Mouse (Mus musculus) hindbrain, embryonic 14.5 days (tissue): ENCODE results near the gene Vav2. TPM values are rescaled to one million over a fixed set of nuclear protein-coding genes. Genes with fewer than 3 reads are reported as not detected.

Source experiments
- ATAC-seq: fragments of 200-750 bp; cut with Nextera tagmentation; 2 replicates; pipeline ENCODE4 v1.8.0; 2017; ENCODE audit warnings: moderate number of reproducible peaks, mild to moderate bottlenecking, moderate TSS enrichment, moderate library complexity; ENCODE audit not compliant: low FRiP score
- DNase-seq: peaks from one replicate; pipeline ENCODE4 v3.0.0-alpha.2; 2015; ENCODE audit warnings: low spot score
- H3K27ac ChIP-seq: fragments of 300-500 bp; sonication (generic); 2 replicates; pipeline ENCODE4 v1.5.1; 2014; ENCODE audit warnings: mild to moderate bottlenecking, moderate library complexity
- H3K27me3 ChIP-seq: fragments of 300-500 bp; sonication (generic); 2 replicates; pipeline ENCODE4 v1.6.1; 2014; ENCODE audit warnings: mild to moderate bottlenecking, low read length, mixed read lengths; ENCODE audit not compliant: control insufficient read depth, insufficient read depth
- H3K36me3 ChIP-seq: fragments of 300-500 bp; sonication (generic); replicated peaks from 2 replicates; pipeline ENCODE4 v1.6.1; 2014; ENCODE audit not compliant: control insufficient read depth, insufficient read depth
- H3K4me1 ChIP-seq: fragments of 300-500 bp; sonication (generic); replicated peaks from 2 replicates; pipeline ENCODE4 v1.6.1; 2014; ENCODE audit warnings: antibody characterized with exemption, low read length, mixed read lengths; ENCODE audit not compliant: control insufficient read depth, insufficient read depth
- H3K4me2 ChIP-seq: fragments of 300-500 bp; sonication (generic); replicated peaks from 2 replicates; pipeline ENCODE4 v1.6.1; 2014; ENCODE audit warnings: mild to moderate bottlenecking, moderate library complexity
- H3K4me3 ChIP-seq: fragments of 300-500 bp; sonication (generic); replicated peaks from 2 replicates; pipeline ENCODE4 v1.5.1; 2014; ENCODE audit warnings: mild to moderate bottlenecking, low read length
- H3K9ac ChIP-seq: fragments of 300-500 bp; sonication (generic); 2 replicates; pipeline ENCODE4 v1.6.1; 2014
- H3K9me3 ChIP-seq: fragments of 300-500 bp; sonication (generic); 2 replicates; pipeline ENCODE4 v1.6.1; 2016; ENCODE audit warnings: low read length; ENCODE audit not compliant: control insufficient read depth
- whole genome bisulfite sequencing: fragments of 180-500 bp; shearing (Covaris S2); extraction: QIAGEN DNeasy Blood & Tissue Kit; methylation state at CpG from one replicate; pipeline ENCODE4 v1.1.7; 2014; 5-methylcytosine and 5-hydroxymethylcytosine counted together
- polyA plus RNA-seq: library from polyadenylated mRNA; unstranded; fragments of >200 nt; fragmentation: Nextera tagmentation; extraction: Ambion mirVana; gene quantifications from 2 replicates; pipeline ENCODE4 v1.2.1, GENCODE M21; 2014

Gene Vav2
- polyA plus RNA-seq, 1 experiment from 2014 or later: 16.0 TPM

DNA sequence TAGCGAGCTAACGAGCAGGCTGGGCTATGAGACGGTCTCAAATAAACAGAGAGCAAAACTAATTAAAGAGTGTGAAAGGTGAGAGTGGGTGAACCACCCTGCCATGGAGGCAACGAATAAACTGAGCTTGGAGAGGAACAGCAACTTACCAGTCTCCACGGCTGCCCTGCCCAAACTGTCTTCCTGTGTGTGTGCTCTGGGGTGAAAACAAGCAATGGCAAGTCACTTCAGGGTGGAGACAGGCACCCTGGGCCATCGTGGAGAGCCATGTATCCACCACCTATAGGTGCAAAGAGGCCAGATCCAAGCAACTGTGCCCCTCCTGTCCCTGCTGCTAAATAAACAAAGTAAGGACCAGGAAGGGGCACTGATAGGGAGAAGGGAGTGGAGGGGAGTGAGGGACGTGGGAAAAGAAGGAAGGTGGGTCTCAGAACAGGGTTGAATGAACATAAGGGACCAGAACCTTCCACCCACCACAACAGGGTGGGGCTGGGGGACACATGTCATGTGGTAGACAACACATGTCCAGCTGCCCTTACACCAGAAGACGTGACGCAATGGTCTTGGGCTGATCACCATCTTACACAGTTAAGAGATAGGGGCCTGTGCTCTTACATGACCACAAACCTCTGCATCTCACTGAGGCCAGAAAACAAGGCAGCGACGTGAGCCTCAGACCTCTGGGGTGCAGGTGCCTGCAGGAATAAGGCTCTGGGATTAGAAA lies 11.6 kb downstream of the Vav2 start:
- Histone ChIP-seq H3K4me2 (no peak overlapping the region), H3K36me3 (no peaks in the 10 kb centered on the region), H3K4me1 (peaks cover 72% of the 10 kb centered on the region), H3K9ac (no peak overlapping the region), H3K4me3 (no peak overlapping the region), H3K27me3 (no peaks in the 10 kb centered on the region), H3K9me3 (no peaks in the 10 kb centered on the region), H3K27ac (peak overlapping the region; percentile 73)
- DNase-seq: no peak
- 63% methylated on average over 11 of the region's 11 CpGs for WGBS
- no peak for ATAC-seq

DNA sequence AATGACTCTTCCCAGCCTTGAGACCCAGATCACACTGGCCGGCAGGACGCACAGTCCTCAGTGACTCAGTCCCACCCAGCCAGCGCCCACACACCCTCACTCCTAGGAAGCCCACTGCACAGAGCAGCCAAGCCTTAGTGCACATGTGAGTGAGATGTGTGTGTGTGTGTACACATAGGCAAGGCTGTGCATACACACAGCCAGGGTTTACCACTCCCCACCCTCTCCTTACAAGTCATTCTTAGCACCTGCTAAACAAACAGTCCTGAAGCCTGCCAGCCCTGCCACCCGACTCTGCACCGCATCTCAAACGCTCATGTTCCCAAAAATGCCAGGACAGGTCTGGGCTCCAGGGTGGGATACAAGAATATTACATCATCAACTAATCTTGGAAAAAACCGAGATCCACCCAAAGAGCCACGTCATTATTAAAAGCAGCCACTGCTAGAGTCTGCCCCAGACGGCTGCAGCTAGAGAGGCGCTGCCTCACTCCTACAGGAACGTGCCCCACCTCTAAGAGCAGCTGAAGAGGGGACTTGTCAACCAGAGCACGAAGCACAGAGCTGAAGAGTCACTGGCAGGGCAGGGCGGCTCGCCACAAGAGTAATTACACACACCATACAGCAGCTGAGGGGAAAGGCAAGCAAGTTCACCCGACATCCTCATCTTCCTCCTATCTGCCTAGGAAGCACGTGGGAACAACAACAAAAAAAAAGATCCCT lies 12.7 kb downstream of the Vav2 start:
- DNase-seq (no peak), ATAC-seq (peak; percentile 64)
- Histone ChIP-seq H3K4me3 (no peak overlapping the region), H3K27ac (peak overlapping the region; percentile 73), H3K36me3 (no peaks in the 10 kb centered on the region), H3K4me2 (peak overlapping the region; percentile 24; the same call in 1 of the 2 replicates), H3K4me1 (peaks cover 69% of the 10 kb centered on the region), H3K27me3 (no peaks in the 10 kb centered on the region), H3K9me3 (no peaks in the 10 kb centered on the region), H3K9ac (peak overlapping the region; percentile 36; the same call in 1 of the 2 replicates)
- WGBS: 10% methylated on average over 16 of the region's 16 CpGs

DNA sequence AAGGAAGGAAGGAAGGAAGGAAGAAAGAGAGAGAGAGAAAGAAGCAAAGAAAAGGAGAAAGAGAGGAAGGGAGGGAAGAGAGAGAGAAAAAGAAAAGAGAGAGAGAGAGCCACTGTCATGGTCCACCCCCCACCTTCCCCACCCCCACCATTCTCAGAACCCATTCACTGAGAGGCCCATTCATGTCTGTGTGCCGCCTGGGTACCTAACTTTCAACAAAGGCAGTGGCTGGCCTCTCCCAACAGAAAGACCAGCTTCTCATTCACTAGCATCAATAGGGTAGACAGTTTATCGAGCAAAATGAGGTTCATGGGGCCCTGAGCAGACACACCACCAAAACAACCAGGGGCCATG lies 13.3 kb downstream of the Vav2 start:
- H3K27ac ChIP-seq: peak overlapping the region; percentile 73
- 0 out of 2 replicates have a peak overlapping the region, but pooled peaks have one; percentile 36 for H3K9ac ChIP-seq
- no peak overlapping the region for H3K4me3 ChIP-seq
- H3K36me3 ChIP-seq: no peaks in the 10 kb centered on the region
- no peaks in the 10 kb centered on the region for H3K9me3 ChIP-seq
- H3K4me1 ChIP-seq: peaks cover 68% of the 10 kb centered on the region
- ATAC-seq (no peak; the same call in 1 of the 2 replicates), DNase-seq (no peak)
- 0 out of 2 replicates have a peak overlapping the region, but pooled peaks have one; percentile 24 for H3K4me2 ChIP-seq
- WGBS: 18% methylated on average over 2 of the region's 2 CpGs
- H3K27me3 ChIP-seq: no peaks in the 10 kb centered on the region

DNA sequence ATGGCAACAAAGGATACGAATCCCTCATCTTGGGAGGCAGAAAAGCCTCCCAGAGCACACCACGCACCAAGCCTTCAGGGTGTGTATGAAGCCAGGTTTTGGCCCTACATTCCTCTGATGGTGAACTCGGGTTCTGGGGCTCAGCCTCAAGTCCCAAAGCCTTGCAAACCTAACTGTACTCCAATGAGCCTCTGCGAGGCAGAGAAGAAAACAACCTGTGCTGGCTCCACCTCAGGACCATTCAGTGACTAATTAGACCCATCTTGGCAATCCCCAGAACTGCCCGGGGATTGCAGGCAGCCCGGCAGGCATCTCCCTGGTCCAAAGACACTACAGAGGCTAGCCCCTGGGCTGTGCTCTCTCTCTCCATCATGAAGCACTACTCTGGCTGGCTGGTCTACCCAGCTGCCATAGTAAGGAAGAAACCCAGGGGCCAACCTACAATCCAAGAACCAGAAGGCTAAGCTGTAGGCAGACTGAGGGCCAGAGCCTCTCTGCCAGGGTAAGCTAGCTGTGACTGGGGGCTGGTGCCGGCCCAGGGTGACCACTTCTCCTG lies 14.5 kb downstream of the Vav2 start:
- Histone ChIP-seq H3K27me3 (no peaks in the 10 kb centered on the region), H3K4me2 (peak overlapping the region; percentile 11; the same call in 1 of the 2 replicates), H3K36me3 (no peaks in the 10 kb centered on the region), H3K4me3 (no peak overlapping the region), H3K27ac (peak overlapping the region; percentile 75), H3K9ac (peak overlapping the region; percentile 36; the same call in 1 of the 2 replicates), H3K9me3 (no peaks in the 10 kb centered on the region), H3K4me1 (peaks cover 68% of the 10 kb centered on the region)
- WGBS: 9% methylated on average over 7 of the region's 7 CpGs
- ATAC-seq (no peak), DNase-seq (no peak)

DNA sequence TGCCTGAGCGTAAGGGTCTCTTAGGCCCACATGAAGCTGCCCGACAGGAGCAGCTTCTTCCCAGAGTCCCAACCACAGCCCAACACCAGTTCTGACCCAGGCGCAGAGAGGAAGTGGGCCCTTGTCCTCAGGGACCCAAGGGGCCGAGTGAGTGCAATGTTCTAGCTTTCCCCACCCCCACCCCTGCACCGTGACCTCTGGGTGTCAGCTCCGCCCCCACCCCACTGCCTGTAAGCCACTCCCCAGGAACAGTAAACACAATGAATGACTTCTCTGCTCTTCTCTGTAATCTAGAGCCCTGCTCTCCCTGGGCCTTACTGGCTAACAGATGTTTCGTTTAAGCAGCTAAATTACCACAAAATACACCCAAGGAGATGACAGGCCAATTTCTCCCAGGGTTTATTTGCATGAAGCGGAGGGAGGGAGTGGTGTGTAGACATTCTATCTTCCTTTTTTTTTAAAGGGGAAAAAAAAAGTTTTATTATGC lies 15.1 kb downstream of the Vav2 start:
- 15% methylated on average over 8 of the region's 8 CpGs for WGBS
- peaks cover 67% of the 10 kb centered on the region for H3K4me1 ChIP-seq
- no peak for ATAC-seq

DNA sequence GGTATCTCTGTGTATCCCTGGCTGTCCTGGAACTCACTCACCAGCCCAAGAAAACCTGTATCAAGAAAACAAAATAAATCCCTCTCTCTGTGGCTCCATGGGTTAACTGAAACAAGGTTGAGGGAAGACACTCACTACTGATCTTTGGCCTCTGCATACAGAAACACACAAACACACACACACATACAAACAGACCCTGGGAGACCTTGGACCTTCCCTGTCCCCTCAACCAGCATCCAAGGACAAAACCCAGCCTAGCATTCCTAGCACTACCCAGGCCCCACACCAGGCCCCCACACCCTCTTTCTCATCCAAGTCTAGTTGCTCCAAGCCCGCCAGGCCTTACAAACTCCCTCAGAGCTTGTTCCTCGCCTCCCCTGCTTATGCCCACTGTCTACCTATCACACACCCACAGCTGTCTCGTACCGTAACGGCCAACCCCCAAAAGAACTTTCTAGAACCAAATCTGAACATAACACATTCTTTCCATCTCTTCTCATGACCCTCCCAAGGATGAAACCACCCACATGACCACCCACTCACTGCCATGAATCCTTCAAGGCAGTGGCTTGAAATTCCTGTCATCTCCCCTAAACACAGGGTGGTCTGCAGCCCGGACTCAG lies 16.2 kb downstream of the Vav2 start:
- H3K4me3 ChIP-seq: no peak overlapping the region
- 90% methylated on average over 6 of the region's 6 CpGs for WGBS
- ATAC-seq: no peak
- H3K36me3 ChIP-seq: no peaks in the 10 kb centered on the region
- DNase-seq: no peak
- no peak overlapping the region for H3K27ac ChIP-seq
- no peak overlapping the region for H3K4me2 ChIP-seq
- H3K9ac ChIP-seq: no peak overlapping the region
- H3K27me3 ChIP-seq: no peaks in the 10 kb centered on the region
- H3K4me1 ChIP-seq: peaks cover 60% of the 10 kb centered on the region
- H3K9me3 ChIP-seq: no peaks in the 10 kb centered on the region

More for the DNA sequence above, 15.1 kb downstream of the Vav2 start:
- no peak overlapping the region for H3K4me3 ChIP-seq
- peak overlapping the region; percentile 75 for H3K27ac ChIP-seq
- H3K27me3 ChIP-seq: no peaks in the 10 kb centered on the region
- no peak overlapping the region for H3K4me2 ChIP-seq
- DNase-seq: no peak
- no peaks in the 10 kb centered on the region for H3K9me3 ChIP-seq
- no peak overlapping the region for H3K9ac ChIP-seq
- no peaks in the 10 kb centered on the region for H3K36me3 ChIP-seq

DNA sequence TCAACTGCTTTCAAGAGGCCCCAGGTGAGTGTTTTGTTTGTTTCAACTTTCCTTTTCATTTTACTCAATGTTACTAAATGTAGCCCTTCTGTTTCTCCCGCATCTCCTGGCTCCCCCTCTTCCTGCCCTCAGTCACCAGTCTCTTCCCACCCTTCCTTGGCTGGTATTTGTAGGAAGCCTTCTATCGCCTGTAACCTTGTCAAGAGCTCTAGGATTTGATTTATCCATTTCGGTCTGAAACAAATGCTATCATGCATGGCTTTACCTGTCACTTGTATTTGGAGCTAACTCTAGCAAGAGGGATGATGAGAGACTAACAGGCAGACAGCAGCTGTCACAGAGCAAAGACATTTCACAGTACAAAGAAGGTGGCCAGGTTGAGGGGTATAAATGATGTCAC lies 18.6 kb downstream of the Vav2 start:
- H3K9me3 ChIP-seq: no peaks in the 10 kb centered on the region
- H3K4me1 ChIP-seq: peaks cover 52% of the 10 kb centered on the region
- ATAC-seq: no peak
- H3K4me3 ChIP-seq: no peak overlapping the region
- no peak overlapping the region for H3K9ac ChIP-seq
- no peak for DNase-seq
- no peaks in the 10 kb centered on the region for H3K36me3 ChIP-seq
- H3K27me3 ChIP-seq: no peaks in the 10 kb centered on the region
- H3K27ac ChIP-seq: no peak overlapping the region
- WGBS: 75% methylated on average over 3 of the region's 3 CpGs
- no peak overlapping the region for H3K4me2 ChIP-seq

DNA sequence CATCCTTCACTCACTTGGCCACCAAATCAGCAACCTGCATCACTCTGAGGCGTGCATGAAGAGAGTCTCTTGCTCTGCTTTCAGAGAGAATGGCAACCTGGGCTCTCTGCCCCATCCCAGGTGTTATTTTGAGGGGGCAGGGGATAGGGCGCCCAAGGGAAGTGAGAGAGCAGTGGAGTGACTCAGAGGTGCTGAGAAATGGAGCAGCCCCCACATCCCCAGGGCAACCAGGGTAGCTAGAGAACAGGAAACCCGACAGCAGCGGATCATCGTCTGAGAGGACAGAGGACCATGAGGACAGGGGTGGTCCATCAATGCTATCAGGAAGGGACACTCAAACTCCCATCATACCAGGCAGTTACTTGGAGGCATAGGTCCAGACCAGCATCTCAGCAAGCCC lies 19.9 kb downstream of the Vav2 start:
- H3K4me1 ChIP-seq: peaks cover 39% of the 10 kb centered on the region

More for the DNA sequence above, 19.9 kb downstream of the Vav2 start:
- Histone ChIP-seq H3K9me3 (no peaks in the 10 kb centered on the region), H3K27ac (no peak overlapping the region), H3K27me3 (no peaks in the 10 kb centered on the region), H3K36me3 (no peaks in the 10 kb centered on the region), H3K4me3 (no peak overlapping the region), H3K9ac (no peak overlapping the region), H3K4me2 (no peak overlapping the region)
- ATAC-seq (no peak), DNase-seq (no peak)
- 82% methylated on average over 5 of the region's 5 CpGs for WGBS
